Mouse (Mus musculus) liver, postnatal 0 days (tissue): ENCODE measurements around the gene Phox2b. TPM values are rescaled to one million over a fixed set of nuclear protein-coding genes. Genes with fewer than 3 reads are reported as not detected.
A peak's percentile ranks its signal among the peaks of the same experiment; 100 is the strongest.

Experiments
- ATAC-seq: fragments of 200-750 bp; cut with Nextera tagmentation; 2 replicates; pipeline ENCODE4 v1.8.0; 2017; ENCODE audit warnings: mild to moderate bottlenecking, moderate library complexity
- DNase-seq: peaks from one replicate; pipeline ENCODE4 v3.0.0-alpha.2; 2016
- H3K27ac ChIP-seq: fragments of 300-500 bp; sonication (generic); 2 replicates; pipeline ENCODE4 v1.5.1; 2014; ENCODE audit warnings: antibody characterized with exemption, moderate library complexity, mild to moderate bottlenecking, low read depth
- H3K27me3 ChIP-seq: fragments of 300-500 bp; sonication (generic); 2 replicates; pipeline ENCODE4 v1.6.1; 2014; ENCODE audit warnings: low read length, control low read depth, mixed read lengths; ENCODE audit not compliant: insufficient read depth
- H3K36me3 ChIP-seq: fragments of 300-500 bp; sonication (generic); replicated peaks from 2 replicates; pipeline ENCODE4 v1.6.1; 2014; ENCODE audit warnings: mild to moderate bottlenecking, control low read depth, low read length, moderate library complexity, mixed read lengths; ENCODE audit not compliant: insufficient read depth
- H3K4me1 ChIP-seq: fragments of 300-500 bp; sonication (generic); 2 replicates; pipeline ENCODE4 v1.6.1; 2014; ENCODE audit warnings: antibody characterized with exemption, mild to moderate bottlenecking, control low read depth; ENCODE audit not compliant: insufficient read depth
- H3K4me2 ChIP-seq: fragments of 300-500 bp; sonication (generic); 2 replicates; pipeline ENCODE4 v1.6.1; 2014; ENCODE audit warnings: low read depth, mild to moderate bottlenecking, low read length, moderate library complexity, mixed read lengths
- H3K4me3 ChIP-seq: fragments of 300-500 bp; sonication (generic); 2 replicates; pipeline ENCODE4 v1.5.1; 2014; ENCODE audit warnings: low read depth, low read length
- H3K9ac ChIP-seq: fragments of 300-500 bp; sonication (generic); replicated peaks from 2 replicates; pipeline ENCODE4 v1.6.1; 2014; ENCODE audit warnings: mild to moderate bottlenecking, moderate library complexity
- H3K9me3 ChIP-seq: fragments of 300-500 bp; sonication (generic); 2 replicates; pipeline ENCODE4 v1.6.1; 2016; ENCODE audit warnings: mild to moderate bottlenecking, control low read depth, low read length, mixed read lengths
- CTCF ChIP-seq: sonication (generic); IDR thresholded peaks from 2 replicates; pipeline ENCODE4 v1.5.1; 2016; ENCODE audit warnings: antibody characterized with exemption, low read depth
- EP300 ChIP-seq: IDR thresholded peaks from 2 replicates; pipeline ENCODE4 v1.6.1; 2016; ENCODE audit warnings: antibody characterized with exemption, low read depth, mild to moderate bottlenecking
- WGBS: fragments of 180-500 bp; shearing (Covaris S2); extraction: QIAGEN DNeasy Blood & Tissue Kit; methylation state at CpG from one replicate; pipeline ENCODE4 v1.1.7; 2014; ENCODE audit not compliant: insufficient replicate concordance; 5-methylcytosine and 5-hydroxymethylcytosine counted together
- microRNA-seq: library from miRNA; unstranded; fragments of <30 nt; microRNA quantifications from one replicate; pipeline ENCODE4, GENCODE M21; 2016
- polyA plus RNA-seq: library from polyadenylated mRNA; unstranded; fragments of >200 nt; fragmentation: Nextera tagmentation; extraction: Ambion mirVana; gene quantifications from 2 replicates; pipeline ENCODE4 v1.2.1, GENCODE M21; 2015

The Phox2b gene
- polyA plus RNA-seq, 1 experiment from 2014 or later: not detected

DNA sequence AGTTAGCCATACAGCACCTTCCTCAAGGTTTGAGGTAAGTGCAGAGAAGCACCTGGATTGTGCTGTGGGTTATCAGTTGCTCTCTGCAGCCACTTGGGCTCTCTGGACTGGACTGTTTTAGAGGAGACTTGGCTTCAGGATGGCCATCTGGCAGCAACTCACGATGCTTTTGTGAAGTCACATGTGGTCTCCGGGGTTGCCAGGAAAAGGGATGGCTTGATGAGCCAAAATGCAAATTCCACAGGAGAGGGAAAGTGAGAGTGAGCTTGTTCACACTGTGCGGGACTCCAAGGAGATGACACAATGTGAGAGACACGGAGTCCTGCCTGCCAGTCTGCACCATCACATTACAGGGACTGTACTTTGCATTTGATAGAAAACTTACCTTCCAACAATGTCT lies 7.3 kb downstream of the Phox2b start:
- Histone ChIP-seq H3K36me3 (no peaks in the 10 kb centered on the region), H3K9ac (no peak overlapping the region), H3K27me3 (peaks cover 61% of the 10 kb centered on the region), H3K4me3 (no peak overlapping the region), H3K4me2 (no peak overlapping the region), H3K4me1 (peaks cover 3% of the 10 kb centered on the region; the same call in 1 of the 2 replicates), H3K27ac (no peak overlapping the region), H3K9me3 (no peaks in the 10 kb centered on the region)
- WGBS: 15% methylated on average over 4 of the region's 4 CpGs
- DNase-seq: no peak
- TF ChIP-seq EP300 (no peak), CTCF (no peak)
- no peak for ATAC-seq

DNA sequence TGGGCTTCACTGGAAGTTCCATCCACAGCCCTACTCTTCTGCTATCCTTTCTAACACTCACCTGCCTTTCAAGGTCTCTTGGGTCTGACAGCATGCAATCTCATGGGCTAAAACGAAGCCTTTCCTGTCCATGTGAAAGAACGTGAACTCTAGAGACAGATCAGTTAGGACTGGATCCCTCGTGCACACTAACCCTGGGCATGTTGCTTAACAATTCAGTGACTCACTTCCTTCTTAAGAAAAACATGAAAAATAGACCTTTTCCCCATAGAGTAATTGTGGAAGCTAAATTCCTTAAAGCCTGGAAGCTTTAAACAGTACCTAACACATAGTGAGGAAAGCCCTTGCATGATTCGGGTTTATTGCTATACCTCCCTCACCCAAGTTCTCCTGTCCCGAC lies 8.2 kb downstream of the Phox2b start:
- Histone ChIP-seq H3K4me1 (no peaks in the 10 kb centered on the region), H3K9me3 (no peaks in the 10 kb centered on the region; the same call in 1 of the 2 replicates), H3K4me3 (no peak overlapping the region), H3K27me3 (peaks cover 53% of the 10 kb centered on the region), H3K9ac (no peak overlapping the region), H3K36me3 (no peaks in the 10 kb centered on the region), H3K27ac (no peak overlapping the region), H3K4me2 (no peak overlapping the region)
- ATAC-seq: no peak
- WGBS: 40% methylated on average over 5 of the region's 5 CpGs
- TF ChIP-seq CTCF (no peak), EP300 (no peak)
- DNase-seq: no peak

DNA sequence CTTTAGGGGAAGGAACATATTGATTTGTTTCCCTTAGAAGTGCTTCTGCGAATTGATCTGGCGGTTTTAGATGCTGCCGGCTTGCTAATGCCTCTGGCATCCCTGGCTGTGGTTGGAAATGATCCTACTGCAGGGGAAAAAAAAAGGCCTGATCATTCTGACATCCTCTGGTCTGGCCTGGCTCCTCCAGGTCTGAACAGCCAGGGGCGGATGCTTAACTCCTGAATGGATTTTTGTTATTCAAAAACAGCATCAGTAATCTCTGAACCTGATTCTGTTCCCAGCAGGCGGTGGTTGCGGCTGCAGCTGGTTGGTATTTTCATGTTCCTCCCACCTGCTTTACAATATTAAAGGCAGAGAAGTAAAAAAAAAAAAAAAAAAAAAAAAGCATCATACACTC lies 16.0 kb downstream of the Phox2b start:
- H3K9me3 ChIP-seq: no peaks in the 10 kb centered on the region; the same call in 1 of the 2 replicates
- DNase-seq: no peak
- H3K36me3 ChIP-seq: no peaks in the 10 kb centered on the region
- H3K27ac ChIP-seq: no peak overlapping the region
- TF ChIP-seq EP300 (no peak), CTCF (no peak)
- H3K27me3 ChIP-seq: no peaks in the 10 kb centered on the region
- no peak overlapping the region for H3K4me2 ChIP-seq
- no peak overlapping the region for H3K9ac ChIP-seq
- no peaks in the 10 kb centered on the region for H3K4me1 ChIP-seq
- 30% methylated on average over 6 of the region's 6 CpGs for WGBS
- no peak overlapping the region for H3K4me3 ChIP-seq
- no peak for ATAC-seq

DNA sequence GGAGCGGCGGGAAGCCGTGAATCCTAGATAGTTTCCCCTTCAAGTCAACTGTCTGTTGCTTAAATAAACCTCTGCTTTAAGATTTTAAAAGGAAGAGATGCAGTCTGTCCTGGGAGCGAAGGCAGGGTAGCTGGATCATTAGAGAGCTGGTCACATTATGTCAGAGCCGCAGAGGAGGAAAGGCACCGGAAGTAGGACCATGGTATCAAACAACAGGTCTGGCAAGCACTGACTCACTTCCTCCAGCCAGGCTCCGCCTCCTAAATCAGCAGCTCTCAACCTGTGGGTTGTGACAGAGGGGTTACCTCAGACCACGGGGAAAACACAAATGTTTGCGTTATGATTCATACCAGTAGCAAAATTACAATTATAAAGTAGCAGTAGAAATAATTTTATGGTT lies 35.5 kb downstream of the Phox2b start:
- WGBS: 57% methylated on average over 9 of the region's 9 CpGs
- Histone ChIP-seq H3K27me3 (no peaks in the 10 kb centered on the region), H3K4me3 (no peak overlapping the region), H3K36me3 (no peaks in the 10 kb centered on the region), H3K9ac (no peak overlapping the region), H3K27ac (no peak overlapping the region), H3K4me2 (no peak overlapping the region), H3K4me1 (no peaks in the 10 kb centered on the region), H3K9me3 (no peaks in the 10 kb centered on the region)
- TF ChIP-seq CTCF: no peak
- no peak for TF ChIP-seq EP300
- DNase-seq (no peak), ATAC-seq (no peak)

DNA sequence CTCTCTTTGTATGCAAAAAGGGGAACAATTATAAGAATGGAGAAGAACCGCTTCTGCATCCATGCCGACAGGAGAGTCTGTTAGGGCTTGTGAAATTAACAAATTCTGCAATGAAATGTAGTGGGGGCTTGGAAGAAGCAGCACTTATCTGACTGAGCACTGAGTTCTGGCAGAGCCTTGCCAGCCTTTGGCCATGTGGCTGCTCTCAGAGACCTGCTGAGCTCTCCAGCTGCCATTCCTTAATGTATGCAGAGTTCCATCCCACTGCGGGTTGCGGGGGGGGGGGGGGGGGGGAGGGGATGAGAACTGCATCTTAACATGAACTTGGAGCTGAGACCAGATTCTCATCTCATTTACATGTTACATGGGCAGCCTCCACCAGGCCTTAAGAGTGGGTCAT lies 38.6 kb downstream of the Phox2b start:
- 0 out of 2 replicates have a peak, but pooled peaks cover 2% of the 10 kb centered on the region for H3K9me3 ChIP-seq
- ATAC-seq (no peak), DNase-seq (no peak)
- no peak overlapping the region for H3K9ac ChIP-seq
- H3K4me3 ChIP-seq: no peak overlapping the region
- no peak overlapping the region for H3K4me2 ChIP-seq
- TF ChIP-seq EP300: no peak
- no peak for TF ChIP-seq CTCF
- no peaks in the 10 kb centered on the region for H3K4me1 ChIP-seq
- no peaks in the 10 kb centered on the region for H3K27me3 ChIP-seq
- H3K36me3 ChIP-seq: no peaks in the 10 kb centered on the region
- H3K27ac ChIP-seq: no peak overlapping the region
- WGBS: 38% methylated on average over 3 of the region's 4 CpGs

DNA sequence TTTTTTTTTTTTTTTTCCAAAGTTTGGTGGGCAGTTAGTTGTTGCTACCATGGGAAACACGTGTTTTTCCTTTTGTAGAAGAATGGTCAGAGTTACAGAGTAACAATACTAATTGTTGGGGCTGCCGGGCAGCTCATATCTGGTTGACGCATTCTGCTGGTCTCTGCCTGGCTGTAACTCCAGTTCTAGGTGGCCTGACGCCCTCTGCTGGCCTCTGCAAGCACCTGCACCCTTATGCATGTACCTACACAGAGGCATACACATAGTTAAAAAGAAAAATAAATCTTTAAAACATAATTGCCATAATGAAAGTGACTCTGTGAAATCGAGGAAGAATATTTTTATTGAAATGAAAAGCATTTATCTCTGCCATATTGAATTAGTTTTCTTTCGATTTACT lies 41.3 kb downstream of the Phox2b start:
- H3K9me3 ChIP-seq: 0 out of 2 replicates have a peak, but pooled peaks cover 2% of the 10 kb centered on the region
- DNase-seq (no peak), ATAC-seq (no peak)
- no peaks in the 10 kb centered on the region for H3K4me1 ChIP-seq
- no peaks in the 10 kb centered on the region for H3K36me3 ChIP-seq
- H3K27ac ChIP-seq: no peak overlapping the region
- H3K27me3 ChIP-seq: no peaks in the 10 kb centered on the region
- 72% methylated on average over 6 of the region's 6 CpGs for WGBS
- H3K4me3 ChIP-seq: no peak overlapping the region
- H3K9ac ChIP-seq: no peak overlapping the region
- no peak overlapping the region for H3K4me2 ChIP-seq
- TF ChIP-seq CTCF (0 out of 2 replicates have a peak, but pooled peaks have one; percentile 5), EP300 (no peak)

DNA sequence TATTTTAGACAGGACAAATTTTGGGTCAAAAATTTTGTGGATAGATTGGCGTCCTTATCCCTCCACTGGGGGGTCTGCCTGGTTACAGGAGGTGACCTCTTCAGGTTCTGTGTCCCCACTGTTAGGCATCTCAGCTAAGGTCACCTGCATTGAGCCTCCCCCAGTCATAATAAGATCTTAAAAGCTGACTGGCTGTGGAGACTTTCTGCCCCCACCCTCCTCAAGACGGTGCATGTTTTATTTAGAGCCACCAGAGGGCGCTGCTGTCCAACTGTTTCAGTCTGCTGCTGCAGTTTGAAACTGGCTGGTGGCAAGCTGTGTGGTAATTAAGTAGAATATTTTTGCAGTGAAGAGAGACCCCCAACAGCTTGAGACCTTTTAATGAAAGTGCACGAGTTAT lies 51.1 kb downstream of the Phox2b start:
- no peak for ATAC-seq
- H3K4me1 ChIP-seq: no peaks in the 10 kb centered on the region
- no peak overlapping the region for H3K4me3 ChIP-seq
- H3K27me3 ChIP-seq: peaks cover 3% of the 10 kb centered on the region; the same call in 1 of the 2 replicates
- H3K27ac ChIP-seq: no peak overlapping the region
- no peak overlapping the region for H3K4me2 ChIP-seq
- H3K36me3 ChIP-seq: no peaks in the 10 kb centered on the region
- DNase-seq: peak; percentile 51
- no peak overlapping the region for H3K9ac ChIP-seq
- TF ChIP-seq CTCF (peak; percentile 88), EP300 (no peak)
- H3K9me3 ChIP-seq: no peaks in the 10 kb centered on the region
- 19% methylated on average over 4 of the region's 4 CpGs for WGBS

Small RNA genes within 50 kb of the gene (microRNA-seq; reads per million reads assigned to microRNA genes)
- not detected for gene Gm23841

Other genes with a start within 250 kb of the Phox2b start
- gene Tmem33, start 161.3 kb upstream of the Phox2b start, polyA plus RNA-seq: 86.4 and 90.0 TPM in 2 replicates
- gene Slc30a9, start 207.7 kb upstream of the Phox2b start, polyA plus RNA-seq: 55.4 and 65.0 TPM in 2 replicates